Mouse (Mus musculus) stomach, embryonic 15.5 days (tissue): Measurements from ENCODE around the gene Akap2. TPM values are rescaled to one million over a fixed set of nuclear protein-coding genes. Genes with fewer than 3 reads are reported as not detected.

Experiments
- ATAC-seq: fragments of 200-750 bp; cut with Nextera tagmentation; 2 replicates; pipeline ENCODE4 v1.8.0; 2017; ENCODE audit warnings: low read depth, moderate number of reproducible peaks, moderate TSS enrichment; ENCODE audit not compliant: insufficient read depth, low FRiP score
- H3K27ac ChIP-seq: fragments of 300-500 bp; sonication (generic); 2 replicates; pipeline ENCODE4 v1.5.1; 2015; ENCODE audit warnings: mild to moderate bottlenecking, inconsistent platforms
- H3K27me3 ChIP-seq: fragments of 300-500 bp; sonication (generic); replicated peaks from 2 replicates; pipeline ENCODE4 v1.6.1; 2015; ENCODE audit warnings: inconsistent platforms
- H3K36me3 ChIP-seq: fragments of 300-500 bp; sonication (generic); 2 replicates; pipeline ENCODE4 v1.6.1; 2015; ENCODE audit warnings: inconsistent platforms
- H3K4me1 ChIP-seq: fragments of 300-500 bp; sonication (generic); 2 replicates; pipeline ENCODE4 v1.6.1; 2015; ENCODE audit warnings: inconsistent platforms
- H3K4me2 ChIP-seq: fragments of 300-500 bp; sonication (generic); 2 replicates; pipeline ENCODE4 v1.6.1; 2015; ENCODE audit warnings: mild to moderate bottlenecking, inconsistent platforms
- H3K4me3 ChIP-seq: fragments of 300-500 bp; sonication (generic); replicated peaks from 2 replicates; pipeline ENCODE4 v1.5.1; 2015; ENCODE audit warnings: inconsistent platforms
- H3K9ac ChIP-seq: fragments of 300-500 bp; sonication (generic); 2 replicates; pipeline ENCODE4 v1.6.1; 2015; ENCODE audit warnings: inconsistent platforms
- H3K9me3 ChIP-seq: fragments of 300-500 bp; sonication (generic); 2 replicates; pipeline ENCODE4 v1.6.1; 2016; ENCODE audit warnings: inconsistent platforms
- WGBS: fragments of 180-500 bp; shearing (Covaris S2); methylation state at CpG from one replicate; pipeline ENCODE4 v1.1.7; 2015; 5-methylcytosine and 5-hydroxymethylcytosine counted together
- polyA plus RNA-seq: library from polyadenylated mRNA; unstranded; fragments of >200 nt; fragmentation: Nextera tagmentation; extraction: Ambion mirVana; gene quantifications from 2 replicates; pipeline ENCODE4 v1.2.1, GENCODE M21; 2015

Gene Akap2
- polyA plus RNA-seq, 1 experiment from 2014 or later: 21.2 TPM

GRCm38 (mm10) chr4:57826272-57826671, 108.8 kb downstream of the Akap2 start:
- no peak for ATAC-seq
- no peak overlapping the region for H3K4me3 ChIP-seq
- peaks cover 10% of the 10 kb centered on the region for H3K4me1 ChIP-seq
- no peaks in the 10 kb centered on the region for H3K9me3 ChIP-seq
- no peak overlapping the region for H3K9ac ChIP-seq
- no peak overlapping the region for H3K27ac ChIP-seq
- no peak overlapping the region for H3K4me2 ChIP-seq
- WGBS: 79% methylated on average over 7 of the region's 7 CpGs
- H3K36me3 ChIP-seq: no peaks in the 10 kb centered on the region
- no peaks in the 10 kb centered on the region for H3K27me3 ChIP-seq

- Histone ChIP-seq H3K4me1 (no peaks in the 10 kb centered on the region; the same call in 1 of the 2 replicates), H3K4me2 (no peak overlapping the region), H3K4me3 (no peak overlapping the region), H3K9me3 (no peaks in the 10 kb centered on the region), H3K9ac (no peak overlapping the region), H3K27ac (no peak overlapping the region), H3K27me3 (no peaks in the 10 kb centered on the region), H3K36me3 (no peaks in the 10 kb centered on the region)
- ATAC-seq: no peak
- 65% methylated on average over 9 of the region's 9 CpGs for WGBS
These were observed 111.7 kb downstream of the Akap2 start for GRCm38 (mm10) chr4:57829131-57829530.

GRCm38 (mm10) chr4:57829740-57830139, 112.3 kb downstream of the Akap2 start:
- no peak for ATAC-seq
- 82% methylated on average over 3 of the region's 3 CpGs for whole genome bisulfite sequencing
- no peak overlapping the region for H3K27ac ChIP-seq

GRCm38 (mm10) chr4:57832318-57832717, 114.9 kb downstream of the Akap2 start:
- no peak overlapping the region for H3K27ac ChIP-seq
- H3K4me3 ChIP-seq: no peak overlapping the region
- ATAC-seq: no peak
- no peaks in the 10 kb centered on the region for H3K27me3 ChIP-seq
- H3K4me1 ChIP-seq: no peaks in the 10 kb centered on the region; the same call in 1 of the 2 replicates
- WGBS: 43% methylated on average over 7 of the region's 7 CpGs
- H3K36me3 ChIP-seq: no peaks in the 10 kb centered on the region
- H3K9ac ChIP-seq: no peak overlapping the region
- no peak overlapping the region for H3K4me2 ChIP-seq
- no peaks in the 10 kb centered on the region for H3K9me3 ChIP-seq

More at GRCm38 (mm10) chr4:57829740-57830139, 112.3 kb downstream of the Akap2 start:
- H3K27me3 ChIP-seq: no peaks in the 10 kb centered on the region
- no peak overlapping the region for H3K4me2 ChIP-seq
- no peaks in the 10 kb centered on the region for H3K9me3 ChIP-seq
- no peak overlapping the region for H3K4me3 ChIP-seq
- no peaks in the 10 kb centered on the region for H3K36me3 ChIP-seq
- no peak overlapping the region for H3K9ac ChIP-seq
- no peaks in the 10 kb centered on the region; the same call in 1 of the 2 replicates for H3K4me1 ChIP-seq

- ATAC-seq: no peak
- Histone ChIP-seq H3K9me3 (no peaks in the 10 kb centered on the region), H3K27ac (no peak overlapping the region), H3K27me3 (no peaks in the 10 kb centered on the region), H3K4me1 (no peaks in the 10 kb centered on the region; the same call in 1 of the 2 replicates), H3K4me3 (no peak overlapping the region), H3K4me2 (no peak overlapping the region), H3K36me3 (no peaks in the 10 kb centered on the region), H3K9ac (no peak overlapping the region)
- WGBS: 60% methylated on average over 4 of the region's 4 CpGs
These were observed 115.6 kb downstream of the Akap2 start for GRCm38 (mm10) chr4:57833060-57833459.

- 45% methylated on average over 4 of the region's 4 CpGs for WGBS
- no peak for ATAC-seq
These were observed 116.7 kb downstream of the Akap2 start for GRCm38 (mm10) chr4:57834141-57834540.

GRCm38 (mm10) chr4:57837089-57837488, 119.6 kb downstream of the Akap2 start:
- H3K4me2 ChIP-seq: no peak overlapping the region
- H3K36me3 ChIP-seq: no peaks in the 10 kb centered on the region
- H3K9ac ChIP-seq: no peak overlapping the region
- no peaks in the 10 kb centered on the region for H3K9me3 ChIP-seq
- H3K4me3 ChIP-seq: no peak overlapping the region
- 69% methylated on average over 9 of the region's 9 CpGs for WGBS
- H3K27me3 ChIP-seq: no peaks in the 10 kb centered on the region
- H3K27ac ChIP-seq: no peak overlapping the region
- ATAC-seq: no peak
- H3K4me1 ChIP-seq: no peaks in the 10 kb centered on the region

More at GRCm38 (mm10) chr4:57834141-57834540, 116.7 kb downstream of the Akap2 start:
- Histone ChIP-seq H3K27me3 (no peaks in the 10 kb centered on the region), H3K9me3 (no peaks in the 10 kb centered on the region), H3K27ac (no peak overlapping the region), H3K4me2 (no peak overlapping the region), H3K4me1 (no peaks in the 10 kb centered on the region; the same call in 1 of the 2 replicates), H3K9ac (no peak overlapping the region), H3K36me3 (no peaks in the 10 kb centered on the region), H3K4me3 (no peak overlapping the region)

- ATAC-seq: no peak
These were observed 121.9 kb downstream of the Akap2 start for GRCm38 (mm10) chr4:57839343-57839742.

GRCm38 (mm10) chr4:57841911-57842310, 124.5 kb downstream of the Akap2 start:
- H3K4me1 ChIP-seq: peaks cover 1% of the 10 kb centered on the region; the same call in 1 of the 2 replicates

More at GRCm38 (mm10) chr4:57839343-57839742, 121.9 kb downstream of the Akap2 start:
- Histone ChIP-seq H3K4me1 (no peaks in the 10 kb centered on the region; the same call in 1 of the 2 replicates), H3K27me3 (no peaks in the 10 kb centered on the region), H3K4me2 (no peak overlapping the region), H3K9ac (no peak overlapping the region), H3K27ac (no peak overlapping the region), H3K9me3 (no peaks in the 10 kb centered on the region), H3K4me3 (no peak overlapping the region), H3K36me3 (no peaks in the 10 kb centered on the region)
- 62% methylated on average over 4 of the region's 4 CpGs for WGBS

GRCm38 (mm10) chr4:57842472-57843305, 125.2 kb downstream of the Akap2 start:
- ATAC-seq: no peak
- H3K4me2 ChIP-seq: no peak overlapping the region
- no peaks in the 10 kb centered on the region for H3K27me3 ChIP-seq
- 61% methylated on average over 11 of the region's 11 CpGs for WGBS
- H3K36me3 ChIP-seq: no peaks in the 10 kb centered on the region
- no peak overlapping the region for H3K27ac ChIP-seq
- peaks cover 9% of the 10 kb centered on the region for H3K4me1 ChIP-seq
- H3K9me3 ChIP-seq: no peaks in the 10 kb centered on the region
- H3K4me3 ChIP-seq: no peak overlapping the region
- no peak overlapping the region for H3K9ac ChIP-seq

More at GRCm38 (mm10) chr4:57841911-57842310, 124.5 kb downstream of the Akap2 start:
- H3K4me2 ChIP-seq: no peak overlapping the region
- no peaks in the 10 kb centered on the region for H3K27me3 ChIP-seq
- WGBS: 41% methylated on average over 1 of the region's 1 CpGs
- H3K9me3 ChIP-seq: no peaks in the 10 kb centered on the region
- H3K4me3 ChIP-seq: no peak overlapping the region
- H3K27ac ChIP-seq: no peak overlapping the region
- H3K36me3 ChIP-seq: no peaks in the 10 kb centered on the region
- ATAC-seq: no peak
- no peak overlapping the region for H3K9ac ChIP-seq

- peak; percentile 83 for ATAC-seq
- Histone ChIP-seq H3K4me1 (peaks cover 14% of the 10 kb centered on the region), H3K36me3 (no peaks in the 10 kb centered on the region), H3K27me3 (no peaks in the 10 kb centered on the region), H3K27ac (peak overlapping the region; percentile 89), H3K4me3 (peak overlapping the region; percentile 39), H3K4me2 (peak overlapping the region; percentile 44), H3K9me3 (no peaks in the 10 kb centered on the region), H3K9ac (peak overlapping the region; percentile 45)
- WGBS: 6% methylated on average over 10 of the region's 10 CpGs
These were observed 127.6 kb downstream of the Akap2 start for GRCm38 (mm10) chr4:57845031-57845431.

- peaks cover 14% of the 10 kb centered on the region for H3K4me1 ChIP-seq
- 34% methylated on average over 12 of the region's 12 CpGs for WGBS
- no peaks in the 10 kb centered on the region for H3K27me3 ChIP-seq
- no peaks in the 10 kb centered on the region for H3K9me3 ChIP-seq
- H3K36me3 ChIP-seq: no peaks in the 10 kb centered on the region
- H3K27ac ChIP-seq: peak overlapping the region; percentile 89
- peak overlapping the region; percentile 45 for H3K9ac ChIP-seq
- H3K4me2 ChIP-seq: peak overlapping the region; percentile 44
- H3K4me3 ChIP-seq: peak overlapping the region; percentile 39
- ATAC-seq: no peak
These were observed 128.2 kb downstream of the Akap2 start for GRCm38 (mm10) chr4:57845541-57846210.
